Mouse (Mus musculus): ENCODE results near the gene Rps23. TPM values are rescaled to one million over a fixed set of nuclear protein-coding genes. Genes with fewer than 3 reads are reported as not detected.
A peak's percentile ranks its signal among the peaks of the same experiment; 100 is the strongest.
"Not testable (repeated sequence)": the region's sequence is repeated elsewhere in the genome, so short reads cannot be mapped to it uniquely, and the experiment has no call there.

Rps23 gene
- polyA plus RNA-seq, 1 experiment from 2014 or later, result 84.9 TPM

- no peak for ATAC-seq (ENCODE audit: low read depth)
- 32% methylated on average over 5 of the region's 5 CpGs for WGBS (ENCODE audit: insufficient replicate concordance)
- no peak overlapping the region for H3K4me3 ChIP-seq (ENCODE audit: low read depth, low read length)
- peak overlapping the region; percentile 26; the same call in 1 of the 2 replicates for H3K27ac ChIP-seq (ENCODE audit: low read length)
- no peak overlapping the region for H3K4me2 ChIP-seq (ENCODE audit: low read depth, low read length)
- H3K4me1 ChIP-seq (ENCODE audit: control insufficient read depth, low read depth, low read length), result peaks cover 12% of the 10 kb centered on the region
- no peak overlapping the region for H3K9ac ChIP-seq (ENCODE audit: low read depth, low read length)
- no peaks in the 10 kb centered on the region for H3K9me3 ChIP-seq (replicated peaks; ENCODE audit: control insufficient read depth, low read length)
- peaks cover 19% of the 10 kb centered on the region for H3K36me3 ChIP-seq (ENCODE audit: control insufficient read depth, insufficient read depth)
- no peaks in the 10 kb centered on the region for H3K27me3 ChIP-seq (ENCODE audit: control insufficient read depth, insufficient read depth, low read depth, low read length)
Observed at GRCm38 (mm10) chr13:90926938-90927633, 4.3 kb downstream of the Rps23 start.

GRCm38 (mm10) chr13:90928266-90928665, 5.5 kb downstream of the Rps23 start:
- H3K27me3 ChIP-seq (ENCODE audit: control insufficient read depth, insufficient read depth, low read depth, low read length); ATAC-seq (ENCODE audit: low read depth); H3K4me3 ChIP-seq (ENCODE audit: low read depth, low read length); H3K4me2 ChIP-seq (ENCODE audit: low read depth, low read length); H3K27ac ChIP-seq (ENCODE audit: low read length); H3K9me3 ChIP-seq (replicated peaks; ENCODE audit: control insufficient read depth, low read length); H3K9ac ChIP-seq (ENCODE audit: low read depth, low read length): not testable (repeated sequence)
- Histone ChIP-seq H3K36me3 (ENCODE audit: control insufficient read depth, insufficient read depth) (peaks cover 19% of the 10 kb centered on the region), H3K4me1 (ENCODE audit: control insufficient read depth, low read depth, low read length) (peaks cover 11% of the 10 kb centered on the region)
- 79% methylated on average over 9 of the region's 10 CpGs for WGBS (ENCODE audit: insufficient replicate concordance)

- 15% methylated on average over 5 of the region's 5 CpGs for WGBS (ENCODE audit: insufficient replicate concordance)
- Histone ChIP-seq H3K4me2 (ENCODE audit: low read depth, low read length) (no peak overlapping the region), H3K9me3 (replicated peaks; ENCODE audit: control insufficient read depth, low read length) (no peaks in the 10 kb centered on the region), H3K27me3 (ENCODE audit: control insufficient read depth, insufficient read depth, low read depth, low read length) (no peaks in the 10 kb centered on the region), H3K36me3 (ENCODE audit: control insufficient read depth, insufficient read depth) (peaks cover 17% of the 10 kb centered on the region), H3K27ac (ENCODE audit: low read length) (no peak overlapping the region), H3K9ac (ENCODE audit: low read depth, low read length) (no peak overlapping the region), H3K4me3 (ENCODE audit: low read depth, low read length) (no peak overlapping the region), H3K4me1 (ENCODE audit: control insufficient read depth, low read depth, low read length) (peaks cover 6% of the 10 kb centered on the region; the same call in 1 of the 2 replicates)
- 0 out of 2 replicates have a peak, but pooled peaks have one; percentile 28 for ATAC-seq (ENCODE audit: low read depth)
Observed at GRCm38 (mm10) chr13:90929847-90930246, 7.1 kb downstream of the Rps23 start.

GRCm38 (mm10) chr13:90933256-90933655, 10.5 kb downstream of the Rps23 start:
- WGBS (ENCODE audit: insufficient replicate concordance), result 61% methylated on average over 3 of the region's 3 CpGs

GRCm38 (mm10) chr13:90935852-90936251, 13.1 kb downstream of the Rps23 start:
- Histone ChIP-seq H3K4me1 (ENCODE audit: control insufficient read depth, low read depth, low read length) (peaks cover 20% of the 10 kb centered on the region), H3K4me2 (ENCODE audit: low read depth, low read length) (no peak overlapping the region), H3K27ac (ENCODE audit: low read length) (no peak overlapping the region), H3K36me3 (ENCODE audit: control insufficient read depth, insufficient read depth) (no peaks in the 10 kb centered on the region), H3K4me3 (ENCODE audit: low read depth, low read length) (no peak overlapping the region), H3K27me3 (ENCODE audit: control insufficient read depth, insufficient read depth, low read depth, low read length) (no peaks in the 10 kb centered on the region), H3K9ac (ENCODE audit: low read depth, low read length) (no peak overlapping the region), H3K9me3 (replicated peaks; ENCODE audit: control insufficient read depth, low read length) (no peaks in the 10 kb centered on the region)
- 71% methylated on average over 7 of the region's 7 CpGs for WGBS (ENCODE audit: insufficient replicate concordance)
- ATAC-seq (ENCODE audit: low read depth), result no peak

More at GRCm38 (mm10) chr13:90933256-90933655, 10.5 kb downstream of the Rps23 start:
- Histone ChIP-seq H3K4me1 (ENCODE audit: control insufficient read depth, low read depth, low read length) (no peaks in the 10 kb centered on the region), H3K27ac (ENCODE audit: low read length) (no peak overlapping the region), H3K9me3 (replicated peaks; ENCODE audit: control insufficient read depth, low read length) (no peaks in the 10 kb centered on the region), H3K9ac (ENCODE audit: low read depth, low read length) (no peak overlapping the region), H3K4me2 (ENCODE audit: low read depth, low read length) (no peak overlapping the region), H3K4me3 (ENCODE audit: low read depth, low read length) (no peak overlapping the region), H3K27me3 (ENCODE audit: control insufficient read depth, insufficient read depth, low read depth, low read length) (no peaks in the 10 kb centered on the region), H3K36me3 (ENCODE audit: control insufficient read depth, insufficient read depth) (no peaks in the 10 kb centered on the region)
- no peak for ATAC-seq (ENCODE audit: low read depth)

GRCm38 (mm10) chr13:90939192-90939591, 16.4 kb downstream of the Rps23 start:
- Histone ChIP-seq H3K27ac (ENCODE audit: low read length) (peak overlapping the region; percentile 2; the same call in 1 of the 2 replicates), H3K4me1 (ENCODE audit: control insufficient read depth, low read depth, low read length) (peaks cover 20% of the 10 kb centered on the region), H3K27me3 (ENCODE audit: control insufficient read depth, insufficient read depth, low read depth, low read length) (no peaks in the 10 kb centered on the region), H3K4me3 (ENCODE audit: low read depth, low read length) (no peak overlapping the region), H3K4me2 (ENCODE audit: low read depth, low read length) (peak overlapping the region; percentile 37), H3K9me3 (replicated peaks; ENCODE audit: control insufficient read depth, low read length) (no peaks in the 10 kb centered on the region), H3K36me3 (ENCODE audit: control insufficient read depth, insufficient read depth) (no peaks in the 10 kb centered on the region), H3K9ac (ENCODE audit: low read depth, low read length) (no peak overlapping the region)
- WGBS (ENCODE audit: insufficient replicate concordance), result 15% methylated on average over 6 of the region's 6 CpGs
- peak; percentile 98 for ATAC-seq (ENCODE audit: low read depth)

- Histone ChIP-seq H3K9me3 (replicated peaks; ENCODE audit: control insufficient read depth, low read length) (no peaks in the 10 kb centered on the region), H3K27me3 (ENCODE audit: control insufficient read depth, insufficient read depth, low read depth, low read length) (no peaks in the 10 kb centered on the region), H3K4me2 (ENCODE audit: low read depth, low read length) (peak overlapping the region; percentile 37), H3K4me3 (ENCODE audit: low read depth, low read length) (no peak overlapping the region), H3K27ac (ENCODE audit: low read length) (peak overlapping the region; percentile 52), H3K36me3 (ENCODE audit: control insufficient read depth, insufficient read depth) (no peaks in the 10 kb centered on the region), H3K4me1 (ENCODE audit: control insufficient read depth, low read depth, low read length) (peaks cover 20% of the 10 kb centered on the region), H3K9ac (ENCODE audit: low read depth, low read length) (peak overlapping the region; percentile 21; the same call in 1 of the 2 replicates)
- ATAC-seq (ENCODE audit: low read depth), result peak; percentile 37
- 50% methylated on average over 5 of the region's 5 CpGs for WGBS (ENCODE audit: insufficient replicate concordance)
Observed at GRCm38 (mm10) chr13:90939600-90939999, 16.8 kb downstream of the Rps23 start.

GRCm38 (mm10) chr13:90958894-90959293, 36.1 kb downstream of the Rps23 start:
- H3K27ac ChIP-seq (ENCODE audit: low read length), result no peak overlapping the region

GRCm38 (mm10) chr13:90960591-90960990, 37.8 kb downstream of the Rps23 start:
- no peak overlapping the region for H3K9ac ChIP-seq (ENCODE audit: low read depth, low read length)
- WGBS (ENCODE audit: insufficient replicate concordance), result 83% methylated on average over 8 of the region's 8 CpGs
- ATAC-seq (ENCODE audit: low read depth), result no peak
- H3K36me3 ChIP-seq (ENCODE audit: control insufficient read depth, insufficient read depth), result no peaks in the 10 kb centered on the region
- H3K27ac ChIP-seq (ENCODE audit: low read length), result no peak overlapping the region
- no peak overlapping the region for H3K4me3 ChIP-seq (ENCODE audit: low read depth, low read length)
- H3K9me3 ChIP-seq (replicated peaks; ENCODE audit: control insufficient read depth, low read length), result no peaks in the 10 kb centered on the region
- no peaks in the 10 kb centered on the region for H3K27me3 ChIP-seq (ENCODE audit: control insufficient read depth, insufficient read depth, low read depth, low read length)
- H3K4me1 ChIP-seq (ENCODE audit: control insufficient read depth, low read depth, low read length), result no peaks in the 10 kb centered on the region
- H3K4me2 ChIP-seq (ENCODE audit: low read depth, low read length), result no peak overlapping the region

More at GRCm38 (mm10) chr13:90958894-90959293, 36.1 kb downstream of the Rps23 start:
- no peaks in the 10 kb centered on the region for H3K36me3 ChIP-seq (ENCODE audit: control insufficient read depth, insufficient read depth)
- H3K27me3 ChIP-seq (ENCODE audit: control insufficient read depth, insufficient read depth, low read depth, low read length), result no peaks in the 10 kb centered on the region
- H3K9me3 ChIP-seq (replicated peaks; ENCODE audit: control insufficient read depth, low read length), result no peaks in the 10 kb centered on the region
- no peak overlapping the region for H3K4me3 ChIP-seq (ENCODE audit: low read depth, low read length)
- H3K4me1 ChIP-seq (ENCODE audit: control insufficient read depth, low read depth, low read length), result no peaks in the 10 kb centered on the region
- ATAC-seq (ENCODE audit: low read depth), result no peak
- H3K4me2 ChIP-seq (ENCODE audit: low read depth, low read length), result no peak overlapping the region
- 54% methylated on average over 2 of the region's 2 CpGs for WGBS (ENCODE audit: insufficient replicate concordance)
- H3K9ac ChIP-seq (ENCODE audit: low read depth, low read length), result no peak overlapping the region

Data from liver, embryonic 16.5 days (tissue).